Mouse (Mus musculus): ENCODE data around the gene Zfp148.

DNA sequence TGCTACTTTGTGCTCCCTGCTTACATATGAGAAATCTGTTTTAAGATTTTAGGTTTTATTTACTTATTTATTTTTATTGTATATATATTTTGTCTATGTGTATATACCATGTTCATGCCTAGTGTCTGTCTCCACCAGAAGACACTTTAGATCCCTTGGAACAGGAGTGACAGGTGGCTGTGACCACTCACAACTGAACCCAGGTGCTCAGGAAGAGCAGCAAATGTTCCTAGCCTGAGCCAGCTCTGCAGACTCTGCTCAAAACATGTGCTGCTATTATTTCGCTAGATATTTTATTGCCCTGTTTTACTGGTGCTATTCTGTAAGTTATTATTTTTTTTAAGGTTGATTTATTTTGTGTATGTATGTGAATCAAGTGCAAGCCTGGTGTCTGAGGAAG is 78.5 kb downstream of the Zfp148 start:
- TF ChIP-seq POLR2A (IDR thresholded peaks at IDR 0.05; ENCODE audit: insufficient read depth, low read depth, low read length), result no peak
- no peak for TF ChIP-seq CTCF (IDR thresholded peaks at IDR 0.05)
